8 mouse cellular contexts compared by ENCODE assay signal in the genomic region with DNA sequence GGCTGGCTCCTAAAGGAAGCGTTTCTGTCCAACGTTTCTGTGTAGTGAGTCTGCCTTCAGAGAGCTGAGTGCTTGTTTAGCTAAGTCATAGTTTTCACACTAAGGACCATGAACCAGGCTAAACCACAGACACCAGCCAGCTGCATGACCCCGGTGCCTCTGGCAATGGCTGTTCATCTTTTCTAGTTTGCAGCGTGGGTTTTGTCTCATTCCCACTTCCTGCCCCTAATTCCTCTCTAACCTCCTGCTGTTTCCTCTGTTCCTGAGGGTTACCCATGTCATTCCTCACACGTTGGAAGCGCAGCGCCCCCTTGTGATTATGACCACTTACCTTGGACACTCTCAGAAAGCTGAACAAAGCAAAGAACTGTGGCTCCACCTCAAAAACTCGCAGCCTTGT.
A peak's percentile ranks its signal among the peaks of the same experiment; 100 is the strongest.
DNase-seq lines count a peak whose midpoint lies in the region; ATAC-seq and TF ChIP-seq lines count a peak whose summit lies in the region.

No protein-coding gene starts in this region.

- no peak for TF ChIP-seq POLR2A in cortical plate, adult 2 months (IDR thresholded peaks at IDR 0.05; ENCODE audit: extremely low read depth, insufficient read depth, low read length)

- no peak for DNase-seq in frontal cortex, postnatal 10 days (ENCODE audit: low spot score in 2 of 2)
- DNase-seq in adrenal gland, adult (ENCODE audit: inconsistent age in 2 of 2, low spot score in 1 of 2), result peak; percentile 50 to 90
- DNase-seq in heart, postnatal 10 days, result peak; percentile 82 to 86
- DNase-seq in limb, embryonic 10.5 days (ENCODE audit: low spot score), result peak; percentile 61
- peak; percentile 76 for DNase-seq in thymus, postnatal 25 days

- H3K27ac ChIP-seq in cortical plate, adult 2 months (ENCODE audit: insufficient read depth, low read length), result no peak overlapping the region
- no peak overlapping the region for H3K27ac ChIP-seq in limb, embryonic 10.5 days

- intact Hi-C loops in heart, postnatal 10 days (cut with DNase I), result loop anchor here (5.0 kb wide), 2 partner anchors 262 to 313 kb away; no protein-coding TSS in a partner anchor

- no peaks in the 10 kb centered on the region for H3K4me1 ChIP-seq in cortical plate, adult 2 months (ENCODE audit: control insufficient read depth, insufficient read depth, low read length)
- H3K4me1 ChIP-seq in limb, embryonic 10.5 days, result peaks cover 30% of the 10 kb centered on the region

- ATAC-seq in frontal cortex, adult (ENCODE audit: low TSS enrichment), result peak; percentile 62
- 0 out of 2 replicates have a peak, but pooled peaks have one; percentile 54 for ATAC-seq in megakaryocyte-erythroid progenitor cell, adult 5-6 weeks (replicated peaks; ENCODE audit: low FRiP score, low TSS enrichment, poor library complexity, severe bottlenecking)

- no peaks in the 10 kb centered on the region for H3K36me3 ChIP-seq in limb, embryonic 10.5 days

- H3K4me3 ChIP-seq in cortical plate, adult 2 months (ENCODE audit: insufficient read depth, low read length), result no peak overlapping the region
- H3K4me3 ChIP-seq in limb, embryonic 10.5 days, result peak overlapping the region; percentile 16; the same call in 1 of the 2 replicates

- peak; percentile 33; the same call in 1 of the 2 replicates for TF ChIP-seq CTCF in cortical plate, adult 2 months (IDR thresholded peaks at IDR 0.05; ENCODE audit: extremely low read depth, insufficient read depth, low read length)

- no peaks in the 10 kb centered on the region for H3K9me3 ChIP-seq in limb, embryonic 10.5 days (replicated peaks)

- 13% methylated on average over 8 of the region's 8 CpGs for WGBS in limb, embryonic 10.5 days

- no peaks in the 10 kb centered on the region for H3K27me3 ChIP-seq in limb, embryonic 10.5 days (ENCODE audit: low read depth, poor library complexity, severe bottlenecking)

Comparison
In these comparisons a context has a peak if more than half of its experiments do, and no peak if none do; other contexts are left out.
1. DNase-seq: peak in adrenal gland, adult (2 of 2), heart, postnatal 10 days (2 of 2), limb, embryonic 10.5 days (single experiment) and thymus, postnatal 25 days (single experiment); none in frontal cortex, postnatal 10 days (0 of 2).